Mouse (Mus musculus): Measurements from ENCODE around the gene Hoxb1. TPM values are rescaled to one million over a fixed set of nuclear protein-coding genes. Genes with fewer than 3 reads are reported as not detected.

Gene Hoxb1
- polyA plus RNA-seq, 1 experiment, result not detected

DNA sequence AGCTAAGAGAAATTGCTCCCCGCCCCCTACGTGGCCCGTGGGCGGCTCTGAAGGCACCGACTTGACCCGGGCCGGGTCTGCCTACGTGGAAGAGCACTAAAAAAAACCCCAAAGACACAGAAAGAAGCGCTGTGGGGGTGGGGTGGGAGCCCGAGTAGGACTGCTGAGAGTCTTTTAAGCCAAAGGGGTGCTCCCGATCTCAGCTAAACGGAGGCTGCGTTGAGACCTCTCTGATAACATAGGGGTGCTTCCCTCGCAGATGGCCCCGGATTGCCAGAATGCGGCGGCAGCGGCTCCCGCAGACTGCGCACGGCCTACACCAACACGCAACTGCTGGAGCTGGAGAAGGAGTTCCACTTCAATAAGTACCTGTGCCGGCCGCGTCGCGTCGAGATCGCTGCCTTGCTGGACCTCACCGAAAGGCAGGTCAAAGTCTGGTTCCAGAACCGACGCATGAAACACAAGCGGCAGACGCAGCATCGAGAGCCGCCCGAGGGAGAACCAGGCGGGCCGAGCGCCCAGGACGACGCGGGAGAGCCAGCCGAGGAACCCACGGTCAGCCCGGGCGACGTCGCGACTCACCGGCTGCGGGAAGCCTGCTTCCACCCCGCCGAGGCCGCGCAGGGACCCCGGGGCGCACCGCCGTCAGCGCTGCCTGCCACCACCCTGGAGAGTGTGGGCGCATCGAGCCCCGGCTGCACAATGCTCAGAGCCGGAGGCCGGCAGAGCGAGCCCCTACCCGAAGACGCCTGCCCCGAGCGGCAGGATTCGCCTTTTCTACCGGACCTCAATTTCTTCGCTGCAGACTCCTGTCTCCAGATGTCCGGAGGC lies 12.6 kb upstream of the Hoxb1 start:
- no peak for TF ChIP-seq GATA1 (IDR thresholded peaks at IDR 0.05; ENCODE audit: low read length)

DNA sequence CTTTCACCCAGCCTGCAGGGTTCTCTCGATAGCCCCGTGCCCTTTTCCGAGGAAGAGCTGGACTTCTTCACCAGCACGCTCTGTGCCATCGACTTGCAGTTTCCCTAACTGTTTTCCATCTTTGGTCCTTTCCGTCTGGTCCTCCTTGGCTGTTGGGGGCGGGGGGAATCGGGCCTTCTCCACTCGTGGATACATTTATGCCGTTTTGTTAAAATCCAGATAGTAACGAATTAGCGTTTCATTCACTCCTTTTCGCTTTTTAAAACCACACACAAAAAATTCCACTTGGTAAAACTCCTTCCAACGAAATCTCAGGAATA lies 12.1 kb upstream of the Hoxb1 start:
- no peak for TF ChIP-seq GATA1 (IDR thresholded peaks at IDR 0.05; ENCODE audit: low read length)

DNA sequence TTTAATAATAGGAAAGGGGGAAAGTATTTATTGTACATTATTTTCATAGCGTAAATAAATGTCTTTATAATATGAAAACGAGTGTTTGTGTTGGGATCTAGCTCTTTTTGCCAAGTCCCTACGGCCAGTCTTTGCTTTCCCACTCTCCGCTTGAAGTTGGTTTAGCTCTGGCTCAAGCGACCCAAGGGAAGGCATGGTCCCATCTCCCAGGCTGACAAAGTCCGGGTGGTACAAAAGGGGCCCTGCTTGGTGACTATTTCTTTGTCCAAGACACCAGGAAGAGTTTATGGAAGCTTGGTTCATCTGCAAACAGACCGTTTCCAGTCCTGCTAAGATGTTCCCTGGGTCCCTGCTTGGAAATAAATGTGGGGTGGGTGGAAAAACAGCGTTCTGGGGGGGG lies 11.6 kb upstream of the Hoxb1 start:
- TF ChIP-seq GATA1 (IDR thresholded peaks at IDR 0.05; ENCODE audit: low read length), result no peak

DNA sequence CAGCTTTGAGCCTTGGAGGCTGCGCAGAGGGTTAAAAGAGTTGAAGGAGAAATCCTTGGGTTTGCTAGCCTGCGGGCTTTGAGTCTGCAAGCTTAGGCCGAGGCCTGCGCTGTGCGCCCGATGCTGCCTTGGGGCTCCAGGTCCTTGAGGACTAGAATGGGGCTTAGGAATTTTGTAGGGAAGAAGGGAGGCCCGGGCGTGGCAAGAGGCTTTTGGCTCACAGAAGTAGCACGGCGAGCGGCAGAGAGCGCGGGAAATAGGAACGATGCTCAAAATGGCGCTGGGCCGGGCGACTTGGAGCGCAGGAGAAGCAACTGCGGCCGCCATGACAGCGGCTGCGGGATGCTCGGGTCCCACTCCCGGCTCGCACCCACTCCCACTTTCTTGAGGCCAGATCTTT lies 11.2 kb upstream of the Hoxb1 start:
- TF ChIP-seq GATA1 (IDR thresholded peaks at IDR 0.05; ENCODE audit: low read length), result no peak

DNA sequence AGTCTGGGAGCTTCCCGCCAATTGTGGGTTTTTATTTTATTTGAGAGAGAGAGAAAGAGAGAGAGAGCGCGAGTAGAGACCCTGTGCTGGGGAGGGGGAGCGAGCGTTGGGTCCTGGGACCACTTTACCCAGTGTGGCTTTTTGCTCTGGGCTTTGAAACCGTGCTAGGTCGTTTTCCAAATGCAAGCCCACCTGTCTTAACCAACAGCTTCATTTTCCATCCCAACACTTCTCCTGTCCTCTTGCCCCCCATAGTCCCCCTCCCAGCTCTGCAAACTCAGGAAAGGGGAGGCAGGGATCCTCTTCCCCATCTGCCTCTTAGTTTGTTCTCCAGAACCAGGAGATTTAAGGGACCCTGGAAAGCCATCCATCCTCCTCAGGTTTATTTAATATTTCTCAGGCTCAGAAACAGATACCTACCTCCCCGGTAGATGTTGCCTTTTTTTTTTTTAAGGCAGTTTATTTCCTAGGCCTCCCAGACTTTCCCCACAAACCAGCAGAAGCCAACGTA lies 10.7 kb upstream of the Hoxb1 start:
- no peak for TF ChIP-seq GATA1 (IDR thresholded peaks at IDR 0.05; ENCODE audit: low read length)

DNA sequence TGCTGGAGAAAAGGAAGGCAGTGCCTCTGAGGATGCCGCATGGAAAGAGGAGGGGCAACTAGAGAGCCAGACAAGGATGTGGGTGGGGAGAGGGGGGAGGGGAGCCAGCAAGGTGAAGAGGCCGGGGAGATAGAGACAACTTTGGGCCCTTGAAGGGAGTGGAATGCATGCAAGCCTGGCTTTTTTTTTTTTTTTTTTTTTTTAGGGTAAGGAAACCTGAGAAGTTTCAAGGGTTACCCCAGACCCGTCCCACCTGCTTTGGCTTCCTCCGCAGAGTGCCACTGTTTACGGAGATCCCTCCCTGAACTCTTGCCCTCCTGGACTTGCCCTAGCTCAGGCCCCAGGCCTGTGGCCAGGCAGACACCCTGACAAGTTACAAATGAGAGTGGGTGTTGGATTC lies 1.7 kb upstream of the Hoxb1 start:
- no peak for TF ChIP-seq GATA1 (IDR thresholded peaks at IDR 0.05; ENCODE audit: low read length)

DNA sequence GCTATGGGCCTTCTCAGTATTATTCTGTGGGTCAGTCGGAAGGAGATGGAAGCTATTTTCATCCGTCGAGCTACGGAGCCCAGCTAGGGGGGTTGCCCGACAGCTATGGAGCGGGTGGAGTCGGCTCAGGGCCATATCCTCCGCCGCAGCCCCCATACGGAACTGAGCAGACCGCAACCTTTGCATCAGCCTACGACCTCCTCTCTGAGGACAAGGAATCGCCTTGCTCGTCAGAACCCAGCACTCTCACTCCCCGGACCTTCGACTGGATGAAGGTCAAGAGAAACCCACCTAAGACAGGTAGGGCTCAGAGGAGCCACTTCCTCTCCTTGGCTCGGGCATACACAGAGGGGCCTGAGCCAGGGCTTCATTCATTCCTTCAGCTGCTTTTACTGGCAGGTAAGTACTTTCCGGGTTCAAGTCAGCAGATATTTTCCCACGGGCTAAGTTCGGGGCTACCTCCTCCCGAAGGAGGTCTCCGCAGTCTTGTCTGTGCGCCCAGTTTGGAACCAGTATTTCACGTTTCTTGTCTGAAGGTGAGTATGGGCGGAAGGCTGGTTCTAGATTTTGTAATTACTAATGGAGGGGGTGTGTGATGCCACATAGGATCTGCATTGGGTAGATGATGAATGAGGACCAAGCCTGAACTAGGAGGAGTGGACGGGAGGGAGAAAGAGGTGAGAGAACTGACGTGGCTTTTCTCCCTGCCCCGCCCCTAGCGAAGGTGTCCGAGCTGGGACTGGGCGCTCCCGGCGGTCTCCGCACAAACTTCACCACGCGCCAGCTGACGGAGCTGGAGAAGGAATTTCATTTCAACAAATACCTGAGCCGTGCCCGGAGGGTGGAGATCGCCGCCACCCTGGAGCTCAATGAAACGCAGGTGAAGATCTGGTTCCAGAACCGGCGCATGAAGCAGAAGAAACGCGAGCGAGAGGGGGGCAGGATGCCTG lies 815 bp downstream of the Hoxb1 start:
- no peak for TF ChIP-seq GATA1 (IDR thresholded peaks at IDR 0.05; ENCODE audit: low read length)

DNA sequence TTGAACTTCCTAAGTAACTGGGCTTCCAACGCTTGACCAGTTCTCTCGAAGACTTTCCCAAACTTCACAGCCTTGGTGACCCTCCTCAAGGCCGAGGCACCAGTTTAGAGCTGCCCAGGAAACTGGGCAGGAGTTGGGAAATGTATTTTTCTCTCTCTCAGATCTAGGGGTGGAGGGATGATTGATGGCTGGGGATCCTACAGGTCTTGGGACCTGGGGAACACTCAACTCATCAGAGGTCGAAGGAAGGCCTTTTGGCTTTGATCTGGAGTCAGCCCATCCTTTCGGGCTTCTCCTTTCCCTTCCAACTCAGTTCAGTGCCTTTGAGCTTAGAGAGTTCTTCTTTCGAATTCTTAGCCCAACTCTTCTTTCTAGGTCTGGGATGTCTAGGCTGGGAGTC lies 1.6 kb downstream of the Hoxb1 start:
- no peak for TF ChIP-seq GATA1 (IDR thresholded peaks at IDR 0.05; ENCODE audit: low read length)

DNA sequence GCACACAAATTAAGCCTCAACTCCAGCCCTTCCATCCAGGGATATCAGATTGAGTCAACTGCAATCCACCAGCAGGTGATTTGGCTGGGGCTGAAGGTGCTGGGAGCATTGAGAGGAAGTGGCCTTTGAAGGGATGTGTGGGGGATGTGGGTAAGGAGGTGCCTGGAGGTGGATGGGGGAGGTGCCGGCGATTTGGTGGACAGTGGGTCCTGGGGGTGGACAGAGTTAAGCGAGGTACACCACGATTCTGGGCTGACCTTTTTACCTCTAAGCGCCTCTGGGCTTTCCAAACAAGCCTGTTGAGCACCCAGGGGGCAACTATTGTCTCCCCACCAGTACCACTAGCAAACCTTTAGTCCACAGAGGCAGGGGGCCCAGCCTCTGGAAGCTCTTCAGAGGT lies 3.1 kb downstream of the Hoxb1 start:
- no peak for TF ChIP-seq GATA1 (IDR thresholded peaks at IDR 0.05; ENCODE audit: low read length)

DNA sequence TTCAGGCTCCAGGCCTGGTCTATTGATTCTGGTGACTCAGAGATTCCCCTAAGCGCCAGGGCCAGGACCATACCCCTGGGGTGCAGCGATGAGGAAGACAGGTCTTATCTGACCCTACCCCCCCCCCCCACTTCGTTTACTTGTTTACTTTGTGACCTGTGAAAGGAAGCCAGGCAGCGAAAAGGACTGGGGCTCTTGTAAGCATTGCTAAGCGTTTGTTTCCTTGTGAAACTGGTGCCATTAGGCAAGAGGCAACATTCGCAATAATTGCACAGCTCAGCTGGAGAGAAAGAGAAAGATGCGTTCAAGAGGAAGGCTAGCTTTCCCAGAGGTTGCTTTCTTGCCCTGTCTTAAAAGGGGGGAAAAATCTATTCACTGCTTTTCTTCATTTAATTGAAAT lies 3.6 kb downstream of the Hoxb1 start:
- TF ChIP-seq GATA1 (IDR thresholded peaks at IDR 0.05; ENCODE audit: low read length), result no peak

DNA sequence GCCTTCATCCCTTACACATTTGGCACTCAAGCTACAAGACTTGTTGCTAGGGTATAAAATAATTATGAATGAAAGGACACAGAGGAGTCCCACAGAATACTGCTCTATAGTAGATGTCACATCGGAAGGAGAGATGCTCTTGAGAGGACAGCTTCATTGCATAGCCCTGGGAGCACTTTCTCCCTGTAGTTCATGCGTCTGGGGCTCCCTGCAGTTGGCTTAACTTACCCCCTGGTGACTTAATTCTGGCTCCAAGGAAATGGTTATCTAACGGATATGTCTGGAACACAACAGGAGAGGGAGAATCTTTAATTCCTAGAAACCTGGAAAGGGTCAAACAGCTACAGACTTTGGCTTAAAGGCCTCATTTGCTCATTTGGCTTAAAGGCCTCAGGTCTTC lies 6.2 kb downstream of the Hoxb1 start:
- TF ChIP-seq GATA1 (IDR thresholded peaks at IDR 0.05; ENCODE audit: low read length), result no peak

DNA sequence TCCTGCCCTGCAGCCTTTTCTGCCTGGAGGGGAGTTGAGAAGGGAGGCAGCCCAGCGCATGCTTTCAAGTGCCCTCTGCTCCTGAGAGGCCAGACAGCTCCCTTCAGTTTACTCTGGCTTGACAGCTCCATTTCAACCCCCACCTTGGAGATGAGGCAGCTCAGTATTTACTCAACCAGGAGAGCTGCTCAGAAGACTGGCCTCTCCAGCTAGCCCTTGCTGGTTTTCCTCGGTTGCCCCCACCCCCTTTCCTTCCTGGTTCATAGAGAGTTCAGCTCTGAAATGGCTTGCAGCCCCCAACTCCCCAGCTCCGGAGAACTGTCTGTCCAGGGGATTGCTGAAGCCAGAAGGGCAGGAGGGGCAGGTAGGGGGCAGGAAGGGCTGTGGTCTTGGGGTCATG lies 7.0 kb downstream of the Hoxb1 start:
- no peak for TF ChIP-seq GATA1 (IDR thresholded peaks at IDR 0.05; ENCODE audit: low read length)

DNA sequence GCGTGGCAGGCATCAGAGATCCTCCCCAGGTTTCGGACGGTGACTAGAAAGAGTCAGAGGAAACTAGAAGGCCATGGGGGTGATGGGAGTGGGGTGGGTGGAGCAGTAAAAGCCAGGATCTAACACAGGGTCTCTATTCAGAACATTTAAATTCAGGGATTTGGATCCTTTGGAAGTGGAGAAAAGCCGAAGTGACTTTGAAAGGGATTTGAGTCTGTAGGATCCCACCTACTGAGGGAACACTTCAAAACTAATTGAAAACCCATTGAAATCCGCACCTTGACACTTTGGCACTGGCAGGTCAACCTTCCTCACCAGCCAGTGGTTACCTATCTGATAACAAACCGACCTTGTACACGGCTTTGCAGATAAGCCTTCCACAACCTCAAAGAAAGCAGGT lies 9.3 kb downstream of the Hoxb1 start:
- TF ChIP-seq GATA1 (IDR thresholded peaks at IDR 0.05; ENCODE audit: low read length), result no peak

DNA sequence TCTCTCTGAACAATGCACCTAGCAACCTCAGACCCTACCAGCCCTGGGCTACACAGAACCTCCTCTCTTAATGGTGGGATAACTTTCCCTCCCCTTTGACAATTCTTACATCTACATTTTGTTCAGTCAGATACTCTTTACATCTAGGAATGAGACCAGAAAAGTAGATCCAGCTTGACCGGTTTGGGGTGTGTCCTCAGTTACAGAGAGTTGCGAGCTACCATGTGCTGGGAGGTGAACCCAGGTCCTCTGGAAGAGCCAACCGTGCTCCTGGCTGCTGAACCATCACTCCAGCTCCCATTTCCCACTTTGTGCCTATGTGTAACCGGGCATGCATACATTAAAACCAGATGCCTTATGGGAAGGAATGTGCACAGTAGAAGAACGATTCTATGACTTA lies 17.8 kb downstream of the Hoxb1 start:
- no peak for TF ChIP-seq GATA1 (IDR thresholded peaks at IDR 0.05; ENCODE audit: low read length)

DNA sequence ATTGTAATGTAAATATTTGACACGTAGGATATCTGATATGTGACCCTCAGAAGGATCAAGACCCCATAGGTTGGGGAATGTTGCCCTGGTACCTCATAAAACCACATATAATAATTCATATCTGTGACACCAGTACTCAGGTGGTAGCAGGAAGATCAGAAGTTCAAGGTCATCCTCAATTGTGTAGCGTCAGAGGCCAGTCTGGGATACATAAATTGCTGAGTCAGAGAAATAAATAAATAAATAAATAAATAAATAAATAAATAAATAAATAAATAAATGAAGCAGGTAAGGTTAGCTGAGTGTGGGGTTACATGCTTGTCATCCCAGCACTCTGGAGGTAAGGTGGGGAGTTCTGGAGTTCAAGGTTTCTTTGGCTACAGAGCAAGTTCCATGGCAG lies 22.1 kb downstream of the Hoxb1 start:
- no peak for TF ChIP-seq GATA1 (IDR thresholded peaks at IDR 0.05; ENCODE audit: low read length)
